Mouse (Mus musculus) left cerebral cortex, adult 9 months (tissue): ENCODE results near the gene Slc2a2.

ENCODE experiments used
- DNase-seq, 2 experiments: peaks; one replicate each; pipeline ENCODE4 v3.0.0; 2022; ENCODE audit warnings: low spot score in 2 of 2

Gene Slc2a2

GRCm38 (mm10) chr3:28697797-28698196 is at the start of gene Slc2a2:
Gene Slc2a2 (plus strand): TSS chr3:28697903.
- DNase-seq = no peak

- DNase-seq = no peak
Measured at GRCm38 (mm10) chr3:28652574-28652973, 45.1 kb upstream of the Slc2a2 start.

GRCm38 (mm10) chr3:28653043-28653442 is 44.7 kb upstream of the Slc2a2 start:
- DNase-seq = no peak

GRCm38 (mm10) chr3:28654740-28655139 is 43.0 kb upstream of the Slc2a2 start:
- peak; percentile 25 to 29 for DNase-seq

- DNase-seq = no peak
Measured at GRCm38 (mm10) chr3:28658349-28658748, 39.4 kb upstream of the Slc2a2 start.

GRCm38 (mm10) chr3:28680851-28681250 is 16.9 kb upstream of the Slc2a2 start:
- DNase-seq = no peak

GRCm38 (mm10) chr3:28681866-28682265 is 15.8 kb upstream of the Slc2a2 start:
- DNase-seq = no peak

GRCm38 (mm10) chr3:28682411-28682810 is 15.3 kb upstream of the Slc2a2 start:
- no peak for DNase-seq

GRCm38 (mm10) chr3:28685510-28685909 is 12.2 kb upstream of the Slc2a2 start:
- no peak for DNase-seq

GRCm38 (mm10) chr3:28694811-28695210 is 2.9 kb upstream of the Slc2a2 start:
- DNase-seq = no peak

- DNase-seq = no peak
Measured at GRCm38 (mm10) chr3:28695608-28696007, 2.1 kb upstream of the Slc2a2 start.

- no peak for DNase-seq
Measured at GRCm38 (mm10) chr3:28696162-28696561, 1.5 kb upstream of the Slc2a2 start.

GRCm38 (mm10) chr3:28699601-28700000 is 1.9 kb downstream of the Slc2a2 start:
- no peak for DNase-seq

GRCm38 (mm10) chr3:28705522-28706137 is 7.9 kb downstream of the Slc2a2 start:
- no peak for DNase-seq

- no peak for DNase-seq
Measured at GRCm38 (mm10) chr3:28706736-28707135, 9.0 kb downstream of the Slc2a2 start.

- DNase-seq = no peak
Measured at GRCm38 (mm10) chr3:28709740-28710139, 12.0 kb downstream of the Slc2a2 start.

GRCm38 (mm10) chr3:28713913-28714698 is 16.4 kb downstream of the Slc2a2 start:
- DNase-seq = no peak

GRCm38 (mm10) chr3:28718521-28718920 is 20.8 kb downstream of the Slc2a2 start:
- no peak for DNase-seq

- DNase-seq = no peak
Measured at GRCm38 (mm10) chr3:28721218-28721617, 23.5 kb downstream of the Slc2a2 start.

GRCm38 (mm10) chr3:28721838-28722237 is 24.1 kb downstream of the Slc2a2 start:
- no peak for DNase-seq

- no peak for DNase-seq
Measured at GRCm38 (mm10) chr3:28722531-28722930, 24.8 kb downstream of the Slc2a2 start.

- no peak for DNase-seq
Measured at GRCm38 (mm10) chr3:28723534-28723933, 25.8 kb downstream of the Slc2a2 start.

GRCm38 (mm10) chr3:28725203-28725602 is 27.5 kb downstream of the Slc2a2 start:
- no peak for DNase-seq
